Mouse (Mus musculus): Measurements from ENCODE around the gene Sp140. TPM values are rescaled to one million over a fixed set of nuclear protein-coding genes. Genes with fewer than 3 reads are reported as not detected.

The Sp140 gene
- total and polyA plus RNA-seq, 2 experiments from 2014 or later = 0.74 to 2.0 TPM

DNA sequence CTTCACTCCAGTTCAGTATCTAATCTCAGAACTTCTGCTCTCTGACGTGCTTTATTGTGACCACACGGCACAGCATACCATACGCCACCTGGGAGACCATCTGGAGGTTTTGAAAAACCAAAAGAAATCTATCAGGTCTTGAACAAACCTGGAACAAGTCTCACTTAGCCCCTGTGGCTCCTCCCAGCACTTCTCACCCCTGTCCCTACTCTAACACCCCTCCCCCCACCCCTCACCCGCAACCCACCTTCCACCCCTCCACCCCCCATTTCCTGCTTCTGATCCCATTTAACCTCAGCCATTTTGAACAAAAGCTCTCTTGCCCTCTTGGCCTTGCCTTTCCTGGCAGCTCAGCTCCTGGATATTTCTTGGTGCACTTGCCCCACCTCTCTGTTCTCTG, 80.0 kb downstream of the Sp140 start:
- ATAC-seq (no peak), DNase-seq (no peak)
- Histone ChIP-seq H3K4me2 (ENCODE audit: low read depth) (no peak overlapping the region), H3K4me3 (ENCODE audit: low read depth, low read length) (no peak overlapping the region), H3K27ac (ENCODE audit: low read depth, low read length) (no peak overlapping the region), H3K4me1 (ENCODE audit: insufficient read depth) (no peaks in the 10 kb centered on the region), H3K36me3 (ENCODE audit: insufficient read depth) (no peaks in the 10 kb centered on the region), H3K27me3 (ENCODE audit: insufficient read depth, low read length) (no peaks in the 10 kb centered on the region), H3K9me3 (ENCODE audit: low read length) (no peaks in the 10 kb centered on the region), H3K9ac (no peak overlapping the region)
- TF ChIP-seq CTCF (IDR thresholded peaks at IDR 0.05; ENCODE audit: low read depth) = no peak
- 66% methylated on average over 4 of the region's 4 CpGs for WGBS

- WGBS = 81% methylated on average over 5 of the region's 5 CpGs
- ATAC-seq (no peak), DNase-seq (no peak)
- Histone ChIP-seq H3K36me3 (ENCODE audit: insufficient read depth) (no peaks in the 10 kb centered on the region), H3K27me3 (ENCODE audit: insufficient read depth, low read length) (no peaks in the 10 kb centered on the region), H3K9me3 (ENCODE audit: low read length) (no peaks in the 10 kb centered on the region), H3K4me1 (ENCODE audit: insufficient read depth) (no peaks in the 10 kb centered on the region), H3K27ac (ENCODE audit: low read depth, low read length) (no peak overlapping the region), H3K9ac (no peak overlapping the region), H3K4me3 (ENCODE audit: low read depth, low read length) (no peak overlapping the region), H3K4me2 (ENCODE audit: low read depth) (no peak overlapping the region)
- no peak for TF ChIP-seq CTCF (IDR thresholded peaks at IDR 0.05; ENCODE audit: low read depth)
Measured at GRCm38 (mm10) chr1:85686666-85687065, 86.5 kb downstream of the Sp140 start.

DNA sequence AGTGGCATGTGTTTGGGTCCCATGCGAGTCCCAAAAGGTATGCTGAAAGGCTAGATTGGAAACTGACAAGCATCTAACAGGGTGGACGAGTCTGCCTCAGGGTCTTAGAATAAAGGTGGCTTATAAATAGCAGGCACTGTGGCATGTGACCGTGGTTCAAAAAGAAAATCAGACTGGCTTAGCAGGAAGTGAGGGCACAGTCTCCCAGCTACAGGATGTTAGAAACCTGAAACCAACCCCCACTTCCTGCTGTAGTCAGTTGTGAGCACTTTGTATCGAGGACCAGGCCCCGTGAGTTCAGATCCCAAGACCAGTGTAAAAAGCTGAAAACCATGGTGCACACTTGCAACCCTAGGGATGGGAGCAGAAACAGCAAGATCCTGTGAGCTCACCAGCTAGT, 87.2 kb downstream of the Sp140 start:
- Histone ChIP-seq H3K9me3 (ENCODE audit: low read length) (no peaks in the 10 kb centered on the region), H3K4me3 (ENCODE audit: low read depth, low read length) (no peak overlapping the region), H3K9ac (no peak overlapping the region), H3K27ac (ENCODE audit: low read depth, low read length) (no peak overlapping the region), H3K4me1 (ENCODE audit: insufficient read depth) (no peaks in the 10 kb centered on the region), H3K36me3 (ENCODE audit: insufficient read depth) (no peaks in the 10 kb centered on the region), H3K27me3 (ENCODE audit: insufficient read depth, low read length) (no peaks in the 10 kb centered on the region), H3K4me2 (ENCODE audit: low read depth) (no peak overlapping the region)
- WGBS = 70% methylated on average over 5 of the region's 5 CpGs
- no peak for DNase-seq
- no peak for ATAC-seq
- TF ChIP-seq CTCF (IDR thresholded peaks at IDR 0.05; ENCODE audit: low read depth) = no peak

DNA sequence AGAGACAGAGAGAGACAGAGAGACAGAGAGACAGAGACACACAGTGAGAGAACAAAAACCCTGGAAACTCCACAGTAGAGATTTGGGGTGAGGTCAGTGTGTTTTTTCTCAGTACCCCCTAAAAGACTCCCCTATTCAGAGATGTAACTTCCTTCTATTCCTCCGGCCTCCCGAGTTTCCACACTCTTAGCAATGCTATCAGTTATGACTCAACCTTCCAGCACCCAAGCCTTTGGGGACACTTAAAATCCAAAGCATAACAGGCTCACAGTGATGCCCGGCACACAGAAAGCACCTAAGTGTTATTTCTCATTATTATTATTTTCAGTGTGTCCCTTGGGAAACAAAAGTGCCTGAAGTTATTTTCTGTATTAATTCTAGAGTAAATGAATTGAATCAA, 90.4 kb downstream of the Sp140 start:
- H3K36me3 ChIP-seq (ENCODE audit: insufficient read depth) = no peaks in the 10 kb centered on the region
- no peak overlapping the region for H3K4me2 ChIP-seq (ENCODE audit: low read depth)
- no peak overlapping the region for H3K4me3 ChIP-seq (ENCODE audit: low read depth, low read length)
- no peaks in the 10 kb centered on the region for H3K27me3 ChIP-seq (ENCODE audit: insufficient read depth, low read length)
- no peak overlapping the region for H3K27ac ChIP-seq (ENCODE audit: low read depth, low read length)
- WGBS = 88% methylated on average over 3 of the region's 3 CpGs
- ATAC-seq = no peak
- TF ChIP-seq CTCF (IDR thresholded peaks at IDR 0.05; ENCODE audit: low read depth) = no peak
- no peak for DNase-seq
- no peaks in the 10 kb centered on the region for H3K4me1 ChIP-seq (ENCODE audit: insufficient read depth)
- no peaks in the 10 kb centered on the region for H3K9me3 ChIP-seq (ENCODE audit: low read length)
- no peak overlapping the region for H3K9ac ChIP-seq

DNA sequence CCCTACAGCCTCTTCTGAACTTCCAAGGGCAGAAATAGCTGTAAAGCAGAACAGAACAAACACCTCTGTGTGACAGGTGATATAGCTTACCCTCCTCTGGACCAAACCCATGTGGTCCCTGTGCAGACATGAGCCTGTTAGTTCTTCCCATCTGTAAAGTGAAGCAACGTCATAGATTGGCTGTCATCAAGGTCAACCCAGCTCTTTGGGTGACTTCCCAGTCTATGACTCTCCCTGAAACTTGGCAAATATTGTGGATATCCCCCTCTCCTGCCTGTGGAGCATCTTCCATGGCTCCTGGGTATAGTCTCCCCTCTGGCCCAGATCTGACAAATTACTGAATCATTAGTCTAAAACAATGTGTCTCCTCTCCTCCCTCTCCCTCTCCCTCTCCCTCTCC, 92.1 kb downstream of the Sp140 start:
- no peak overlapping the region for H3K4me3 ChIP-seq (ENCODE audit: low read depth, low read length)
- no peak overlapping the region for H3K4me2 ChIP-seq (ENCODE audit: low read depth)
- DNase-seq (no peak), ATAC-seq (no peak)
- H3K9ac ChIP-seq = no peak overlapping the region
- H3K9me3 ChIP-seq (ENCODE audit: low read length) = no peaks in the 10 kb centered on the region
- no peaks in the 10 kb centered on the region for H3K4me1 ChIP-seq (ENCODE audit: insufficient read depth)
- no peaks in the 10 kb centered on the region for H3K36me3 ChIP-seq (ENCODE audit: insufficient read depth)
- no peaks in the 10 kb centered on the region for H3K27me3 ChIP-seq (ENCODE audit: insufficient read depth, low read length)
- no peak overlapping the region for H3K27ac ChIP-seq (ENCODE audit: low read depth, low read length)
- no peak for TF ChIP-seq CTCF (IDR thresholded peaks at IDR 0.05; ENCODE audit: low read depth)
- WGBS = 79% methylated on average over 1 of the region's 1 CpGs

- DNase-seq (no peak), ATAC-seq (no peak)
- H3K9ac ChIP-seq = no peak overlapping the region
- H3K27ac ChIP-seq (ENCODE audit: low read depth, low read length) = no peak overlapping the region
- no peaks in the 10 kb centered on the region for H3K4me1 ChIP-seq (ENCODE audit: insufficient read depth)
- no peaks in the 10 kb centered on the region for H3K9me3 ChIP-seq (ENCODE audit: low read length)
- no peak overlapping the region for H3K4me2 ChIP-seq (ENCODE audit: low read depth)
- no peaks in the 10 kb centered on the region for H3K27me3 ChIP-seq (ENCODE audit: insufficient read depth, low read length)
- 81% methylated on average over 3 of the region's 3 CpGs for WGBS
- TF ChIP-seq CTCF (IDR thresholded peaks at IDR 0.05; ENCODE audit: low read depth) = no peak
- H3K36me3 ChIP-seq (ENCODE audit: insufficient read depth) = no peaks in the 10 kb centered on the region
- H3K4me3 ChIP-seq (ENCODE audit: low read depth, low read length) = no peak overlapping the region
Measured at GRCm38 (mm10) chr1:85693280-85693679, 93.1 kb downstream of the Sp140 start.

Other genes starting within 250 kb of the Sp140 start
- not detected in 2 replicates for gene G530012D18Rik, start 24.7 kb upstream of the Sp140 start, total RNA-seq (2014; rRNA removed)
- not detected in 2 replicates for gene G530012D18Rik, start 24.7 kb upstream of the Sp140 start, polyA plus RNA-seq (2015; fragmentation: Nextera tagmentation; extraction: Ambion mirVana)
- gene Sp110, start 1.6 kb upstream of the Sp140 start, total RNA-seq (2014; rRNA removed) = 1.3 TPM in 2 replicates
- 0.44 and 0.94 TPM in 2 replicates for gene Sp110, start 1.6 kb upstream of the Sp140 start, polyA plus RNA-seq (2015; fragmentation: Nextera tagmentation; extraction: Ambion mirVana)
- gene Sp100, start 49.6 kb downstream of the Sp140 start, total RNA-seq (2014; rRNA removed) = 0.46 and 0.95 TPM in 2 replicates
- 0.74 and 1.1 TPM in 2 replicates for gene Sp100, start 49.6 kb downstream of the Sp140 start, polyA plus RNA-seq (2015; fragmentation: Nextera tagmentation; extraction: Ambion mirVana)
- 0.46 and 2.0 TPM in 2 replicates for gene A630001G21Rik, start 178.3 kb downstream of the Sp140 start, total RNA-seq (2014; rRNA removed)
- gene A630001G21Rik, start 178.3 kb downstream of the Sp140 start, polyA plus RNA-seq (2015; fragmentation: Nextera tagmentation; extraction: Ambion mirVana) = 0.19 and 0.25 TPM in 2 replicates
- gene Cab39, start 193.1 kb downstream of the Sp140 start, total RNA-seq (2014; rRNA removed) = 191 and 216 TPM in 2 replicates
- gene Cab39, start 193.1 kb downstream of the Sp140 start, polyA plus RNA-seq (2015; fragmentation: Nextera tagmentation; extraction: Ambion mirVana) = 41.1 and 46.1 TPM in 2 replicates